Mouse (Mus musculus): ENCODE results near the gene Fam171b.

The Fam171b gene

DNA sequence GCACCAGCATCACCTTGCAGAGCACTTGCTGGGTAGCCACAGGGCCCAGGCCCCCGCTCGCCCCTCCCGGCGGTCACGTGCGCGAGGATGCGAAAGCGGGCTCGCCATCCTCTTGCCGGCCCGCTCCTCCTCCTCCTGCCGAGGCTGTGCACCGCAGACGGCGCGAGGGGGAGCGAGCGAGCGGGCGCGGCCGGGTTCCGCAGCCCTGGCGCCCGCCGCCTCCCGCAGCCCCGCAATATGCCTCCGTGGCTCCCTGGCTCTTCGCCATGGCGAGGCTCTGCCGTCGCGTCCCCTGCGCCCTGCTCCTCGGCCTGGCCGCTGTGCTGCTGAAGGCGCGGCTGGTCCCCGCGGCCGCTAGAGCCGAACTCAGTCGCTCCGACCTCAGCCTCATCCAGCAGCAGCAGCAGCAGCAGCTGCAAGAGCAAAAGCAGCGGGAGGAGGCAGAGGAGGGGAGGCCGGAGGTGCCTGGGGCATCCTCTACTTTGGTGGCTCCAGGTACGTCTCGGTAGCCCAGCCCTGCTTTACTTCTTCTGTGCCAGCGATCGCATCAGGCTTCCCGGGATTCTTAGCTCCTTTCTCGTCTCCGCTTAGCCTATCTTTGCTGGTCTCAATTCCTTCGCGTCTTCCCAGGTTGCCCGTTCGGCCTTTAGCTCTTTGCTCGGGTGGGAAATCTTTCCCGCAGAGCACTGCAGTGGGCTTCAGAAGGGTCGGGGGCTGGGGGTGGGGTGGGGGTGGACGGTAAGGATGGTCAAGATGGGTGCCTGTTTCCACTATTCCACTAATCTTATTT lies at the start of gene Fam171b:
Gene Fam171b (plus strand): TSS at position 154 of the 790 bp plus-strand sequence.
- DNase-seq, result peak; percentile 55

DNA sequence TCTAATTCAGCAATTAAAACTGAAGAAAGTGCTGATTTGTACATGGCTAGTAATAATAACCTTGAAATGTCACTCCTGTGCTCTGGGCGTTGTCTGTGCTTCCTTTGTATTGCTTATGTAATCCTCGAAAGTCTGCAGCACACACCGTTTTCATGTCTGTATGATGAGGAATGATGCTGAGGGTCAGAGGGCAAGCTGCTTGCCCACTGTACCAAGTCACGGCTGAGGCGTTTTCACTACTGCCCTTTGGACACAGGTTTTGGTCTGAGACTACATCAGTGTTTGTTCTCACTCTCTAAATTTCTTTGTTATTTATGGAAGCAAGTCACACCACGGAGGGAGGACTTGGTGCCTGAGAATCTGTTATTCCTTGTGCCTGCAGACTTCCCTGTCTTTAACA lies 46.4 kb upstream of the Fam171b start:
- no peak for DNase-seq

DNA sequence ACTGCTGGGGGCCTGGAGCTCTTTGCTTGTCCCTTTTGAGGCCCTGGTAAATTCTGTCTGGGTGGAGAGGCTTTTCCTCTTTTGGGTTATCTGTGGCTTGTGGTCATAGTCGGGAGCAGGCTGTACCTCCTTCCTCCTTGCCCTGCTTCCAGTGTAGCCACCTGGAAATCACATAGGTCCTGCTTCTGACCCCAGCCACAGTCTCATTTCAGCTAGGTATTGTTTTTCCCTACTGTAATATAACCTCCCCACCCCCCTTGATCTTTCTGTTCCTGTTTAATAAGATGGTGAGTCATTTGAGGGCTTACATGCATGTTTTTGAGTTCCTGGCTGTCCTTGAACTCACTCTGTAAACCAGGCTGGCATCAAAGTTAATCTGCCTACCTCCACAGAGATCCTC lies 45.6 kb upstream of the Fam171b start:
- DNase-seq, result no peak

DNA sequence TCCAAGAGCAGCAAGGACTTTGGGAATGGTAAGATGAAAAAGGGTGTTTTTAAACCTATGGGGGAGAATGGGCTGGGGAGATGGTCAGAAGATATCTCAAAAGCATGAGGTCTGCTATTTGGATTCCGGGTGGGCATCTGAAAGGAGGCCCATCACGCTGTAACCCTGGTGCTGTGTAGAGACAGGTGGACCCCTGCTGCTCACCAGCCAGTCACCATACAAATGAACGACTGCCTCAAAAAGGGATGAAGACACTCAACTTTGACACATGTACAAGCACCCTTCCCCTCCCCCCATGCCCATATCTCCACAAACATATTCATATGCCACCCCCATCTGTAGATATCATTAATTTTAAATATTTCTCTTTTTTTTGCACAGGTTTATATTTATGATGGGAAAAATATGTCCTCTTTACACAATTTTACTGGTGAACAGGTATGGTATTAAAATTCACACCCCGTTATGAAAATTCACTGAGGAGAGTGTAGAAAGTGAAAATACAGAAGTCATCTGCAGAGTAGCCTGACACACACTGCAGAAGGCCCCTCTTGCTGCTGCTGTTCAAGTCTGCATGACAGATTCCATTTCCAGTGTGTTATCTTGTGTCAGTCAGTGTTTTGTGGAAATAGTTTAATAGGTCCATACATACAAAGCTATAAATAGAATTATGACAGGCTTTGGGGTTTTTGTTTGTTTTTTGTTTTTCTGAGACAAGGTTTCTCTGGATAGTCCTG lies 44.0 kb upstream of the Fam171b start:
- no peak for DNase-seq

DNA sequence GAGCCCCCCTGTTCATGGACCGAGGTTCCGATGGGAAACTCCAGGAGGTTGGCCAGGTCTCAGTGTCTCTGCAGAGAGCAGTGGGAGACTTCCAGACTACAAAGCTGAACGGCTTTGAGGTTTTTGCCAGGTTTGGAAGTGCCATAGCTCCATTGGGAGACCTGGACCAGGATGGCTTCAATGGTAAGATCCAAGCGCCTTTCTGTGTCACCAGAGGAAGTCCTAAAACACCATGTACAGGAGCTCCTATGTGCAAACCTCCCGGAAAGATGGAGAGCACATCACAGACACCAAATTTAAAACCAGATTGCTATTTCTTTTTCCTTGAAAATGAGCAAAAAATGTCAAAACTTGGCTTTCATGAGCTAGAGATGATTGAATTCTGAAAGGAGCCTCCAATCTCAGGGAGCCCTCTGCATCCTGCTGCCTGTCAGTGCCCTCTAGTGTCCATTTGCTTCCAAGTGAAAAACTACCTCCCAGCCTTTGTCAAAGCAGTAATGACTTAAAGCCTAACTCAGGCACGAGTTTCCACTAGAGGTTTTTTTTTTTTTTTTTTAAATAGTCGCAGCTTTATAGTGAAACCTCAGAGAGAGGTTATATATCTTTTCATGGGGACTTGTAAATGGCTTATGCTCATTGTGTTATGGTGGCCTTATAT lies 41.2 kb upstream of the Fam171b start:
- peak; percentile 48 for DNase-seq

DNA sequence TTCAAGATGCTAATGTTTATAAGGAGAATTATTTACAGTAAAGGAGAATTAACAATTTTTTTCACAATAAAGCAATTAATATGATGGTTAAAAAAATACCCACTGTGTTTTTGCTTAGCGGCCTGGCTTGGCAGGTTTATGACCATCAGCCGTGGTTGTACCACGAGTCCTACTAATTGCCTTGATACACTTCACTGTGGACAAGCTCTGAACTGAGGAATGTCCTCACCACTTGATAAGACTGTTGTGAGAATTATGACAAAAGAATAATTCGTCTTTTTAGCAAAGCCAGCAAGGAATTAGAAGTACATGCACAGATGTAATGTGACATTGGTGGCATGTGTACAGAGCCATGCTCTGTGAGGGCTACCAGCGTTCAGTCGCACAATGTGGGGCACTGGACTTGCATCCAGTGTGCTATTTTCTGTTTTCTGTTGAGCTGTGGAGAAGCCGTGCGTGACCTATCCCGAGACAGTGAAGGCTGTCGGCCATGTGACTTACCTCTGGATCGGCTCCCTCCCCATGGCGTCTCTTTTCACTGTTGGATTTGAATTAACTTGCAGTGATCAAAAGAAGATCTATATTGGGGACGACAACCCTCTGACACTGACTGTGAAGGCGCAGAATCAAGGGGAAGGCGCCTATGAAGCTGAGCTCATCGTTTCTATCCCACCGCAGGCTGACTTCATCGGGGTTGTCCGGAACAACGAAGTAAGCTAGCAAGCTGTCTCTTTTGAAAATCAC lies 20.9 kb upstream of the Fam171b start:
- DNase-seq, result no peak

DNA sequence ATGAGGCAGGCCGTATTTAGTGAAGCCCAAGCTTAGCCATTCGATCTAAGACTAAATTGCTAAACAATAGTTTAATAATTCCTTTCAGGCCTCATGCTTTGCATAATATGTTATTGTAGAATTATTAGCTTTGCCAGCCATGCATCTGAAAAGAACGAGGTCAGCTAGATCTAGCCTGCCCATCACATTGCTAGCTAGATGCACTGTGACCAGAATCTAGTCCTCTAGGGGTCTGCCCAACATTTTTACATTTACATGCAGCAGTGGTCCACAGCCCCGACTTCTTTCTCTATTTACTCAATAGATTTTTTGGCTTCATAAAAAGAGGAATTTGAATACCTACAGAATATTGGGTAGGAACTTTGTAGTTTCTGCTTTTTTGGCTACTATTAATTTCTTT lies 20.3 kb upstream of the Fam171b start:
- DNase-seq, result no peak

DNA sequence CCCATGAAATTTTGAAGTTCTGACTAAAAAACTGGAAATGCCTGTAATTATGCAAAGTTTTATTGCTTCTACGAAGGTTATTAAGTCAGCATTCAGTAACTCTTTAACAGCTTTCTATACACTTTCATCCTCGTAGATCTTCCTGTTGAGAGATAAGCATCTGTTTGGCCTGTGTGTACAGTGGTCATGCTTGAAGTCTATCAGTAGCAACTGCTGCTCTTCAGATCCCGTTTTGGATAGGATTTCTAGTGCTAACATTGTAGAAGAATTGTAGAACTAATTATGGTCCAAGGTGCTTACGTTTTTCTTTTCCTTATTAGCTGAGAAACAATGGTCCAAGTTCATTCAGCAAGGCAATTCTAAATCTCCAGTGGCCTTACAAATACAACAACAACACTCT lies 16.7 kb upstream of the Fam171b start:
- DNase-seq, result no peak

DNA sequence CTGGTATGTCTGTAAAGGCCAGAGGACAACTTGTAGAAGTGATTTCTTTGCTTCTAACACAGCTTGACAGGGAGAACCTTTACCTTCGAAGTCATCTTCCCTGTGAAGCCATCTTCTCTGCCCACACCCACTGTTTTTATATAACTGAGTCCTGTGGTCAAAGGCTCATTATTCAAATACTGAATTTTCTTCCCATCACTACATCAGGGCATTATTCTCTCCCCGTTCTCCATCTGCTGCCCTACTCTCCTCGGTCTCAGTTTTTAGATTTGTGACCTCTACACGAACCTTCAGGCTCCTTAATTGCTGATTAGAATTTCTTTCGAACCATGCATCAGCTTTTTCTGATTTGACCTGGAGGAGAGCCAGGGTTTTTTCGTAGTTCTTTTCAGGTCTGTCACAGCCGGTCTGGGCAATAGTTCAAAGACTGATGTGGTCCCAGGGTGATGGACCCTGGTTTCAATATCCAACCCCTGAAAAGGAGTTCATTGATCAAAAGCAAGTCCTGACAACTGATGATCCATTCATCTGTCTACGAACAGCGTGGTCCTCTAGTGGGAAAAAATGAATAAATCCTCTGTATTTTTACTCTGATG lies 14.4 kb upstream of the Fam171b start:
- no peak for DNase-seq

DNA sequence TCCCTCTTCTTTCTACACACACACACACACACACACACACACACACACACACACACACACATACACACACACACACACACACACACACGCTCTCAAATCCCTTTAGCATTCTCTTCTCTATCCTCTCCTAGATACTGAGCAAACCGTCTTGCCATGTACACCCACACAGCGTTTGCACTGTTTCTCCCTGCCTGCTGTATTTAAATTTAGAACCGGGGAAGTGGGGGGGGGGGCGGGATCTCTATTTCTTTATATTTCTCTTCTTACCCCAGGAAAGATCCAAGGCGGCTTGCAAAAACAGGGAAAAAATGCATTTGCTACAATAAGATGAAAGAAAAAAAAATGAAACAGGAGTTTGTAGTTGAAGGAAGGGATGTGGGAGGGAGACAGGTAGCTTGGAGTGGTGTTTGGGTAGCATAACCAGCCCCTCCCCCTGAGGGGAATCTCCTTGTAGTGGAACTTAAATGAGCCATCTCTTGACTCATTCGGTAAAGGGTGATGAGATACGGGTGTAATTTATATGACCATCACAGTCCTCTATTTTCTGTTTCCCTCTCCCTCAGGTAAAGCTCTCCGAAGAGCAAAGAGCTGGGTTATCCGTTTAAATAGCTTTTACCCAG lies 947 bp downstream of the Fam171b start:
- no peak for DNase-seq

DNA sequence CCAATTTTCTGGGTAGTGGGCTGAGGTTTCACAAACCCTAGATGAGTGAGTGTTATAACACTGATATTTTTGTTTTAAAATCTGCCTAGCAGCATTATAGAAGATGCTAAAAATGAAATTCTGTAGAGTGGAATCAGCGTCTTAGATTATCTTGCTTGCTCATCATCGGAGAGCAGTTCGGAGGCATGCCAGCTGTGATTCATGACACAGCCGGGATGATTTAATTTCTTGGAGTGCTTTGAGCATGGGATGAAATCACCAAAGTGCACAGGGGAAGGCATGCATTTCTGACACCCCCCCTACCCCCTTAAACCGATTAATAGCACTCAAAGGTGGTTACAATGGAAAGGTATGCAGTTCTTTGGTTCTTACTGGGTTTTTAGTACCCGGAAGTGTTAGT lies 1.6 kb downstream of the Fam171b start:
- DNase-seq, result no peak

DNA sequence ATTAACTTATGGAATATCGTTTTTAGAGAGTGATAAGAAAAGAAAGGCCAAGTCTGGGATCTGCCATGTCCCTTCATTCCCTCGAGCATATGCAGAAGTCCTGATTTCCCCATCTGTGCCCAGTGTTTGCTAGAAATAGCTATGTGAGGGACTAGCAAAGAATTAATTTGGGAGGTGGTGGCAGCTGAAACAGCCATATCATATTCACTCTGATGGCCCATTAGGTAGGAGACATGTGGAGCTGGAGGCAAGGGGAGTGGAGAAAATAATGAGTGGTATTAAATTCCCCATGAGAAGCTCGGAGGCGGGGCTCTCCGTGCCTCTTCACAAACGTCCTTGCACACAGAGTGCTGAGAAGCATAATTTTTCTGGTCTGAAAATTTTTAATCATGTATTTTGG lies 3.7 kb downstream of the Fam171b start:
- no peak for DNase-seq

DNA sequence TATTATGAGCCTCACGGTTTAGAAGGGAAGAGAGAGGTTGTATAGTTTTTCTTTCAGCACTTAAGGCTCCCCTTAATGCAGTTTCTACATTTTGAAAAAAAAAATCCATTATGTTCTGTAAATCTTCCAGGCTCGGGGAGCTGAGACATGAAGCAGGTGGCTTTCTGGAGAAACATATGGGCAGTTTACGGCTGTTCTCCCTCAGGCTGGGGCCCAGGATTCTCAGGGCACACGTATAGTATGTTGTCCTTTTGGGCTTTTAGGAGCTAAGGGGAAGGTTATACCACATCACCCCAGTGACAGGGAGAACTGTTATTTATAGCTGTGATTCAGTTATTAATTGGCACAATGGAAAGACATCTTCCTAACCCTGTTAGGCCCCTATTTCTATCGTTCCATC lies 12.7 kb downstream of the Fam171b start:
- DNase-seq, result no peak

DNA sequence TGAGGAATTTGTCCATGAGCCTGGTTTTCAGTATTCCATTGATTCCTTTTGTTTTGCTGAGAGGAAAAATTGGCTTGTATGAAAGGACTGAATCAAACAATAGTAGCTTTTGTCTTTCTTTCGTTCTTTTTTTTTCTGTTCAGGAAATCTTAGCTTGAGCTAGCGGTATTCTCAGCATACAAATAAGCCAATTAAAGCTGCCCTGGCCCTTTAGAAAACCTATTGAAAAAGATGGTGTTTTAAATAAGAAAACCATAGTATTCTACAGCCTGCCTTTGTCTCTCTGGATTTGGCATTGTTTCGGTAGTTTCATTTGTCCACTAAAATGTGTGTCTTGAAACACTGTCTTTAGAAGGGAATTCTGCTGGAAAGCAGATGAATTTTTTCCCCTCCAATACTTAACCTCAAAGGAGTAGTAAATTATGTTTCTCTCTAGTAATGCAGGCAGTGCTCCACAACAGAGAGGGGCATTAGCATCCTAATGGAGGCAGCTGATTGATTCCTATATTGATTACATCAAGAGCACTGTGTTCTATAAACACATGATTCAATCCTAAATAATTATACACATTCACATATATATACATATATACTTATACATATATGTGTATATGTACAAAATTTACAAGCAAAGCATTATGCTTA lies 16.6 kb downstream of the Fam171b start:
- no peak for DNase-seq

DNA sequence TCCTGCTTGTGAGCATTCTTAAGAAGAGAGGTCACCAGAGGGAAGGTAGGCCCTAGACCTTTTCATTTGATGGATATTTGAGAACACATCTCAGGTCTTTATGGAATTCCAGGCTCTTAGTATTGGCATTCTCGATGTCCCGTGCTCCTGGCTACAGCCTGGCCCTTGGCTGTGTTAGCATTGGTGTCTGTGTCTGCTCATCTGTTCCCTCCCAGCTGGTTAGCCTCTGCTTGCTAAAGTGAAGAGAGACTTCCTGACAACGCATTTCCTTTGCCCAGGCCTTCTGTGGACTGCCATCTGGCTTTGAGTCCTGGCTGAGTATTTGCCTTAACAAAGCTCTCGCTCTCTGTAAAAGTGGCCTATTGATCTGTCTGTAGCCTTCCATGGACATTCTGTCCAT lies 20.5 kb downstream of the Fam171b start:
- no peak for DNase-seq

DNA sequence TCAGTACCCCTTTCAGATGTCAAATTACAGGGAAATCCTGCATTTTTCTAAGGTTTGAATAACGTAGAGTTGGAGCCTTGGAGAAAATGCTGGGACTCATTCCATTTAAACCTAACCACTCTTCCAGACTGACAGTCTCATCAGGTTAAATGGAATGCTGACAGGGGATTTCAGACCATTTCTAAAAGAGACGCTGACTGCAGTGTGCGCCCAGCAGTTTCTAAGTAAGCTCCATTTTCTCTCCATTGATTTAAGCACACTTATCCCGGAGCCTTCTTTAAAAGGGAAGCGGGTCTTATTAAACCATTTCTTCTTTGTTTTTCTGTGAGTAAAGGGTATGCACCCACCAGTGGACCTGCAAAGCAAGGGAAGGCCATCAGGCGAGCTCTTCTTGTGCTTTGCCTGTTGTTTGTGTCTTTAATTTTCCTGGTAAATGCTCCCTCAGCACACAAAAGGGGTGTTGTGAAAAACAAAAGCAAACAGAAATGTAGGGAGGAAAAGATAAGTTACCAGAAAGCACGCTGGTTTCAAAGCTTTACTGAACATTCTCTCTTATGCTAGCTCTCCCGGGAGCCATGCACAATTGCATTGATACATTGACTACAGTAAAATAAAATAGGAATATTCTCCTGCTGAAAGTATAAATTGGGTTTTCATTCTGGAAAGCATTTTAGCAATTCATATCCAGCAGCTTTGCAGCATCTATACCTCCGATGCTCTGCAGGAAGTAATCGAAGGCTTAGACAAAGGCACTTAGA lies 23.1 kb downstream of the Fam171b start:
- no peak for DNase-seq

DNA sequence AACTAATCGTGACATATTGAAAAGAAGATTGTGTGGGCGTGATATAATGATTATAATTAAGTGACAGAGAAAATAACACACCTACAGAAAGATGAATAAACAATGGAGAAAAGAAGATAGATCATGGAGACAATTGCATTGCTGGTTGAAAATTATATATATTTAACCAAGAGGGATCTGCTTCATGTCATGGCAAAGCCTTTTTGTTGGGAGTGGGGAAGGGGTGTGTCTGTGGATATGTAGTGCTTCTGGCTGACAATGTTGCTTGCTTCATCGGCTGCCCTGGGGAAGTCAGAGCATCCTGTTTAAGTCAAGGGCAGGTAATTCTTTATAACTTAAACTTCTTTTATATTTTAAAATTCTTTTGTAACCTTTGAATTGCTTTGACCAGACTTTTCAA lies 36.1 kb downstream of the Fam171b start:
- no peak for DNase-seq

DNA sequence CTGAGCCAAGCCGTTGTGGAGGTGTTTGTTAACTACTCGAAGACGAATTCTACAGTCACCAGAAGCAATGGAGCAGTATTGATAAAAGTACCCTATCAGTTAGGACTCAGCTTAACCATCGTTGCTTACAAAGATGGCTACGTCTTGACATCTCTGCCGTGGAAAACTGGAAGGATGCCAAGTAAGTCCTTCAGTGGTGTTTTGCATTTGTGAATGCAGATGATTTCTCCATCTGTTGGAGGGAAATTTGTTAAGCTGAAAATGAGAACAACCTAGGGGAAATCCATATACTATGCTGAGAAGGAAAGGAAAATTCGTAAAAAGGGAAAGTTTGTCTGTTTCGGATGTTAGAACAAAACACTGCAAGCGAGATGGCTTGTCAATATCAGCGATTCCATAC lies 41.0 kb downstream of the Fam171b start:
- no peak for DNase-seq

DNA sequence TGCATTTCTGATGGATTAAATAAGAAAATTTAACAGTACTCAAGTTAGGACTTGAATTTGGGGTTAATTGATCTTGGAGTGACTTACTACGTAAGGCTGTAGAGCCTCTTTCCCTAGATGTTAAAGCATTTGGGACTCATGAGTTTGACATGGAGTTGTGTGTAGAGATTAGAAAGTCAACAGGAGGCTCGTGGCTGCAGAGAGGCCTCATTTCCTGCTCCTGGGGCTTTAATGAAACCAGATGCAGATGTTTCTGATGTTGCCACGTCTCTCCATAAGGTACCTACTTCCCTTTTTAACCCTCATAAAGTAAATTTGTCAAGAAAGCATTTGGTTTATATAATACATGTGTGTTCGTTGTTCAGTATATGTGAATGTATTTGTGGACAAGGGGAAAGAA lies 43.8 kb downstream of the Fam171b start:
- no peak for DNase-seq

DNA sequence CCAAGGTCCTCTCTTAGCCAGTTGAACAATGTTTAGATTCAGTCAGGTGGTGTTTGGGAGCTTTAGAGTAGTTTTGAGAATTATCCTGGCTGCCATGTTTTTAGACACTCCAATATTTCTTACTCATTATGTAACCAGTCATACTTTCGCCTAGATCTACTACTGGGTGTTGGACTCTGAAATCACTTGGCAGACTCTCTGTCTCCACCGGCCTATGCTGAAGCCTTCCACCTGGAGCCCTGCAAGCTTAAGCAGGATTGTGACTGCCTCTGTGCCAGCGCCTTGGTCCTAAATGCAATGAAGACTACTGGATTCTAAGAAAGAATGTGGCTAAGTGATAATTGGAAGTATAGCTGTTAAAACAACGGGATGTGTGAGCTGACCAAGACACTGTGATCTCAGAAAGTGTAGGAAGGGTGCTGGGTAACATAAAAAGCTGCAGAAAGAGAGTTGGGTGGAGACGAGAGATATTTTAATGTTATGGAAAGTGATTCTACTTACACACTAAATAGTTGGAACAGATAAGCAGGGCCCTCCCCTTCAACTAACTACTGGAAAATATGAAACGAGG lies 71.5 kb downstream of the Fam171b start:
- DNase-seq, result no peak

DNA sequence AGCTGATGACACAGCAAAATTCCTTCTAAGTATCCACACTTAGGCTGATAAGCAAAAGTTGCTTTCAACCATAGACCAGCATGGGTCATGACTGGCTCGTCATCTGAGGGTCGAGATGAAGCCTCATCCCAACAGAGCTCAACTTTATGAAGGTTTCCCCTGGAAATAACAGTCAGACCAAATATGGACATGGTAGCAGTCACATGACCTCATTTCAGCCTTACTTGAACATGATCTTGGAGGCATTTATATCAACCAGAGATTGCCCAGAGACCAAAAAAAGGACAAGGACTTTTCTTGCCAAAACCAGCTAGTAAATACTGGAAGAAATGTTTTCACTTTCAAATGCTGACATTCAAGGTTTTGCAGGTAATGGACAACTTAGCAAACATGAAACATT lies 81.3 kb downstream of the Fam171b start:
- no peak for DNase-seq

Measured in thymus, postnatal 25 days (tissue).